In genomic region chr4:70534078-70534890, GRCm38 (mm10) we compare ENCODE assay signal across 8 mouse cellular contexts. TPM values are rescaled to one million over a fixed set of nuclear protein-coding genes. Genes with fewer than 3 reads are reported as not detected.
DNase-seq lines count a peak whose midpoint lies in the region; TF ChIP-seq lines count a peak whose summit lies in the region.

No protein-coding gene starts in this region.

- H3K27ac ChIP-seq in MEL (ENCODE audit: control insufficient read depth, low read depth, low read length) = no peak overlapping the region
- peak overlapping the region; percentile 98 for H3K27ac ChIP-seq in bone marrow, adult 2 months (ENCODE audit: control insufficient read depth, insufficient read depth, low read depth, low read length, poor library complexity)
- no peak overlapping the region for H3K27ac ChIP-seq in embryonic fibroblast, embryonic 13.5 days (ENCODE audit: insufficient read depth, low read length)

- no peak for TF ChIP-seq POLR2A in MEL (IDR thresholded peaks at IDR 0.05; ENCODE audit: control insufficient read depth in 1 of 2, insufficient read depth in 1 of 2, low read depth in 1 of 2, low read length in 2 of 2, poor library complexity in 1 of 2)
- no peak for TF ChIP-seq POLR2A in bone marrow, adult 2 months (IDR thresholded peaks at IDR 0.05; ENCODE audit: borderline replicate concordance, control insufficient read depth, low read depth, low read length)
- no peak for TF ChIP-seq POLR2A in embryonic fibroblast, embryonic 13.5 days (IDR thresholded peaks at IDR 0.05; ENCODE audit: low read depth, low read length)

- H3K27me3 ChIP-seq in MEL (ENCODE audit: control insufficient read depth in 1 of 2, insufficient read depth in 2 of 2, low read length in 2 of 2) = no peaks in the 10 kb centered on the region

- peak overlapping the region; percentile 79 to 81 for H3K4me3 ChIP-seq in MEL (ENCODE audit: control insufficient read depth in 1 of 2, insufficient read depth in 1 of 2, low read depth in 2 of 2, low read length in 2 of 2)
- H3K4me3 ChIP-seq in bone marrow, adult 2 months (replicated peaks; ENCODE audit: control insufficient read depth, low read depth, low read length) = peak overlapping the region; percentile 97
- H3K4me3 ChIP-seq in embryonic fibroblast, embryonic 13.5 days (ENCODE audit: insufficient read depth, low read length) = peak overlapping the region; percentile 78

- H3K79me2 ChIP-seq in MEL (ENCODE audit: control insufficient read depth, insufficient read depth, low read length, poor library complexity) = no peaks in the 10 kb centered on the region; the same call in 1 of the 2 replicates

- H3K9me3 ChIP-seq in MEL (replicated peaks; ENCODE audit: insufficient read depth, low read length) = no peaks in the 10 kb centered on the region

- TF ChIP-seq EP300 in MEL (IDR thresholded peaks at IDR 0.05; ENCODE audit: low read depth in 1 of 2, low read length in 2 of 2) = no peak

- peak; percentile 46 for DNase-seq in MEL (ENCODE audit: low read depth, low spot score)
- peak; percentile 51 for DNase-seq in heart, postnatal 4 days
- peak; percentile 53 to 68 for DNase-seq in layer of hippocampus, postnatal 10 days (ENCODE audit: low spot score in 2 of 2)
- peak; percentile 34 for DNase-seq in lung, postnatal 36 days
- DNase-seq in right cerebral cortex, postnatal 25 days = peak; percentile 50
- DNase-seq in urinary bladder, postnatal 25 days (ENCODE audit: low spot score) = peak; percentile 35

- H3K36me3 ChIP-seq in MEL (ENCODE audit: control insufficient read depth in 1 of 2, insufficient read depth in 2 of 2, low read length in 2 of 2) = peaks cover 0 to 27% of the 10 kb centered on the region in 2 experiments; a peak in 2 of 4 replicates

- TF ChIP-seq CTCF in MEL (IDR thresholded peaks at IDR 0.05 in 2 of 3, conservative IDR thresholded peaks at IDR 0.05 in 1 of 3; ENCODE audit: control insufficient read depth in 1 of 3, insufficient read depth in 1 of 3, low read depth in 2 of 3, low read length in 3 of 3, poor library complexity in 1 of 3, severe bottlenecking in 1 of 3) = no peak
- no peak for TF ChIP-seq CTCF in bone marrow, adult 2 months (IDR thresholded peaks at IDR 0.05; ENCODE audit: control insufficient read depth, insufficient read depth, low read length)
- no peak for TF ChIP-seq CTCF in embryonic fibroblast, embryonic 13.5 days (IDR thresholded peaks at IDR 0.05; ENCODE audit: borderline replicate concordance, insufficient read depth, low read length)

- peak overlapping the region; percentile 63 for H3K9ac ChIP-seq in MEL (ENCODE audit: control insufficient read depth, low read depth, low read length, poor library complexity, severe bottlenecking)

- TF ChIP-seq RAD21 in MEL (IDR thresholded peaks at IDR 0.05; ENCODE audit: low read depth, low read length) = no peak

- WGBS in bone marrow, adult 2 months = 2% methylated on average over 66 of the region's 66 CpGs

- H3K4me1 ChIP-seq in MEL (ENCODE audit: control insufficient read depth in 1 of 2, insufficient read depth in 2 of 2, low read length in 2 of 2) = peaks cover 7 to 26% of the 10 kb centered on the region in 2 experiments
- no peaks in the 10 kb centered on the region; the same call in none of the 2 replicates for H3K4me1 ChIP-seq in bone marrow, adult 2 months (ENCODE audit: control insufficient read depth, insufficient read depth, low read length)
- H3K4me1 ChIP-seq in embryonic fibroblast, embryonic 13.5 days (ENCODE audit: control insufficient read depth, insufficient read depth, low read length) = peaks cover 9% of the 10 kb centered on the region; the same call in 1 of the 2 replicates

TF ChIP-seq in MEL, 35 proteins besides CTCF, POLR2A, EP300 and RAD21:
- TF ChIP-seq USF2 (IDR thresholded peaks at IDR 0.05; ENCODE audit: borderline replicate concordance in 1 of 2, insufficient read depth in 1 of 2, low read depth in 1 of 2, low read length in 2 of 2) = no peak
- TF ChIP-seq CHD1 (IDR thresholded peaks at IDR 0.05; ENCODE audit: low read depth, low read length) = 0 out of 2 replicates have a peak, but pooled peaks have one; percentile 44
- TF ChIP-seq SIN3A (IDR thresholded peaks at IDR 0.05; ENCODE audit: low read length) = peak; percentile 37; the same call in 1 of the 2 replicates
- no peak for TF ChIP-seq MAX (IDR thresholded peaks at IDR 0.05; ENCODE audit: low read length)
- TF ChIP-seq TBP (IDR thresholded peaks at IDR 0.05; ENCODE audit: low read depth, low read length) = no peak
- no peak for TF ChIP-seq ZNF384 (IDR thresholded peaks at IDR 0.05; ENCODE audit: low read depth, low read length)

RNA-seq across cellular contexts. Expression of gene Megf9, which starts 0.5 kb away (rescaled TPM):
- total RNA-seq in MEL (2012; rRNA removed) = 2.1 and 2.4 TPM in 2 replicates
- 1 to 10 TPM in 1 of 2 experiments, not detected in 1; 3.2 TPM for polyA plus RNA-seq in MEL (2012; ENCODE audit: insufficient read depth in 1 of 2, insufficient read length in 2 of 2, low read depth in 1 of 2, low replicate concordance in 2 of 2, missing spikeins in 1 of 2)
- polyA plus RNA-seq in bone marrow, adult 2 months (2011; ENCODE audit: insufficient read depth, insufficient read length, low replicate concordance, missing spikeins) = 2.6 and 7.0 TPM in 2 replicates
- 9.1 and 13.4 TPM in 2 replicates for polyA plus RNA-seq in embryonic fibroblast, embryonic 13.5 days (2011; ENCODE audit: insufficient read length, low read depth, missing spikeins)
- 10 to 100 TPM; 12.7 to 14.3 TPM for total RNA-seq in heart, postnatal 4 days (2021)
- 100 to 1,000 TPM in 1 of 2 experiments, 10 to 100 TPM in 1; 96.6 to 105 TPM for total RNA-seq in layer of hippocampus, postnatal 10 days (2021)

Comparison
In these comparisons a context has a peak if more than half of its experiments do, and no peak if none do; other contexts are left out.
1. RNA of gene Megf9, which starts 0.5 kb away (total RNA-seq): 96.6 to 105 TPM in layer of hippocampus, postnatal 10 days; 12.7 to 14.3 TPM in heart, postnatal 4 days and 2.1 to 2.4 TPM in MEL; every median in the first group is over 4 times any median in the second.
2. Peak in every context shown above with its lines, with median percentiles within 50 percentile points of each other: DNase-seq and H3K4me3 ChIP-seq.